Mouse (Mus musculus): ENCODE data around the gene Zfhx3. TPM values are rescaled to one million over a fixed set of nuclear protein-coding genes. Genes with fewer than 3 reads are reported as not detected.

The Zfhx3 gene
- polyA plus RNA-seq, 2 experiments: 0.25 to 0.65 TPM

DNA sequence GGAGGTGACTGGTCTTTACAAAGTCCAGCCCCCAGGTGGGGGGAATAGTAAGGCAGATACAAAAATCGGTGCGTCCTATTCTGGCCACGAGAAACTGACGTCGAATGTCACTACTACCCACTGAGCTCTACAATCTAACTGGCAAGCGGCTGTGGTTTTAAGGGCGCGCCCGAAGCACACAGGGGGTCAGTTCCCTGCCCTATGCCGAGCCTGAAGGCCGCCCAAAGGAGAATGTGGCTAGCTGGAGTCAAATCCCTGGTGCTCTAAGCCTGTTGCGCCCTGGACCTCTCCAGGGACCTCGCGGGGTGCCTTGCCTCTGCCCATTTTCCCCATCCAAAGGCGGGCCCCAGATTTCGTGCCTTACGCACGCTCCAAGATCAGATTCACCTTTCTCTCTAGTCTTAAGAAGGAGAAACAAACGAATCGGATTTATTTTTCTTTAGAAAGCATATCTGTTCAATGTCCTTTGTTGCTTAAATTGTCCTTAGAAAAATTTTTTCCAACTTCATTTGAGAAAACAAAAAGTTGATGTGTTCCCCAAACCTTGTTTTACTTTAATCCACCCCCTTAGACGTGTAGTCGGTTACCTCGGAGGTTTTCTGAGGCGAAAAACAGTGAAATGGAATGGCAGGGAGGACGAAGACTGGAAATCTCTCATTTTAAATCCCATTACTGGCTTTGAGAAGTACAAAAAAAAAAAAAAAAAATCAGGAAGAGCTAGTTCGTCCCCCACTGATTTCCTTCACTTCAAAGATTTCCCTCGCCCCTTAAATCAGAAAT, 754.4 kb downstream of the Zfhx3 start:
- TF ChIP-seq EP300 (IDR thresholded peaks at IDR 0.05; ENCODE audit: low read depth): no peak
- TF ChIP-seq CTCF (IDR thresholded peaks at IDR 0.05; ENCODE audit: low read depth): no peak
- Histone ChIP-seq H3K9me3 (ENCODE audit: control insufficient read depth, low read length) (no peaks in the 10 kb centered on the region), H3K36me3 (replicated peaks; ENCODE audit: control insufficient read depth, insufficient read depth, low read depth) (no peaks in the 10 kb centered on the region), H3K27ac (no peak overlapping the region), H3K4me2 (ENCODE audit: low read depth) (no peak overlapping the region; the same call in 1 of the 2 replicates), H3K4me3 (ENCODE audit: insufficient read depth in 1 of 2, low read depth in 2 of 2, low read length in 2 of 2) (no peak overlapping the region), H3K4me1 (replicated peaks; ENCODE audit: control insufficient read depth in 2 of 2, insufficient read depth in 2 of 2, low read length in 1 of 2) (peaks cover 0 to 8% of the 10 kb centered on the region in 2 experiments; a peak in 2 of 4 replicates), H3K27me3 (ENCODE audit: control insufficient read depth, insufficient read depth, low read length) (peaks cover 71% of the 10 kb centered on the region), H3K9ac (replicated peaks) (no peak overlapping the region)
- ATAC-seq (ENCODE audit: insufficient read depth) (no peak), DNase-seq (ENCODE audit: low read depth in 3 of 3, low spot score in 3 of 3) (no peak)
- 5% methylated on average over 27 of the region's 27 CpGs for WGBS (ENCODE audit: insufficient replicate concordance)

DNA sequence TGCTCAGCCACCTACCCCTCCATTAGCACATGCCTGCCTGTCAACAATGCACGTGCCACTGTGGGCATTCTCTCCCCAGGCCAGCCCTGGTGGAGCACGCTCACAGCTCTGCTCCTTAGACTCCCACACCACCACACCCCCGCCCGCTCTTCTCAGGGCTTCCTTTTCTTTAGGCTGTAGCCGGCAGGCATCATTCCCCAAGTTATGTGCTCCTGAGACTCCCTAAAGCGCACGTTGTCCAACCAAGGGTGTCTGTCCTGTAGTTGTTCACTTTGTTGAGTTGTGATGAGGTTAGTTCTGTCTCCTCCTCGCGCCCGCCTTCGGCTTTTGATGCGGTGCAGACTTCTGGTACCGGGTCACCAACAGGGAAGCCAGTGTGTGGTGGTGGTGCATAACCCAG, 755.1 kb downstream of the Zfhx3 start:
- Histone ChIP-seq H3K36me3 (replicated peaks; ENCODE audit: control insufficient read depth, insufficient read depth, low read depth) (no peaks in the 10 kb centered on the region), H3K27ac (no peak overlapping the region), H3K4me3 (ENCODE audit: insufficient read depth in 1 of 2, low read depth in 2 of 2, low read length in 2 of 2) (no peak overlapping the region), H3K9me3 (ENCODE audit: control insufficient read depth, low read length) (no peaks in the 10 kb centered on the region), H3K4me2 (ENCODE audit: low read depth) (no peak overlapping the region), H3K27me3 (ENCODE audit: control insufficient read depth, insufficient read depth, low read length) (peaks cover 79% of the 10 kb centered on the region), H3K4me1 (replicated peaks; ENCODE audit: control insufficient read depth in 2 of 2, insufficient read depth in 2 of 2, low read length in 1 of 2) (peaks cover 0 to 5% of the 10 kb centered on the region in 2 experiments; a peak in 2 of 4 replicates), H3K9ac (replicated peaks) (no peak overlapping the region)
- 3% methylated on average over 13 of the region's 13 CpGs for WGBS (ENCODE audit: insufficient replicate concordance)
- DNase-seq (ENCODE audit: low read depth in 3 of 3, low spot score in 3 of 3) (no peak), ATAC-seq (ENCODE audit: insufficient read depth) (no peak)
- TF ChIP-seq CTCF (IDR thresholded peaks at IDR 0.05; ENCODE audit: low read depth) (no peak), EP300 (IDR thresholded peaks at IDR 0.05; ENCODE audit: low read depth) (no peak)

DNA sequence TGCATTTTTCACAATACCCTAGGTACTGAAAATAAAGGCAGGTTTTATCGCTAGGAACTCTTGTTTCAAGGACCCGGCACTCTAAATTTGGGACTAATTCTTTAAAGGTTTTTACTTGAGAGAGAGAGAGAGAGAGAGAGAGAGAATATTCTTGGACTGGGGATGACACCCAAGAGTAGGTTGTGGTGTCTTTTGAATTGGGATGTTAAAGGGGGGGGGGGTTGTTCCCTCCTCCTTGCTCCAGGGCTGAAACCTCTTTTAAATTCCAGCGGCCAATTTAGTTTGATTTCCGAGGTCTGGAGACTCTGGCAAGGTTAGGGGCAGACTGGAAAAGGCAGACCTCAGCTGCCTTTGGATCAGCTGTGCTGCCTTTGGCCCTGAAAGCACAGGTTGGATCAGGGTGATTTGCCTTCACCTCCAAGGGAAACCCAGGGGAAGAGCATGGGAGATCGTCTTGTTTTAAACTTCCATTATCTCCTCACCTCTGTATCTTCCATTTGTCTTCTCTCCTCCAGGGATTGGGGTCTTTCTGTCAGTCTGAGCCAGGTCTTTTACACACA, 755.7 kb downstream of the Zfhx3 start:
- Histone ChIP-seq H3K9ac (replicated peaks) (no peak overlapping the region), H3K4me3 (ENCODE audit: insufficient read depth in 1 of 2, low read depth in 2 of 2, low read length in 2 of 2) (no peak overlapping the region), H3K36me3 (replicated peaks; ENCODE audit: control insufficient read depth, insufficient read depth, low read depth) (no peaks in the 10 kb centered on the region), H3K4me1 (replicated peaks; ENCODE audit: control insufficient read depth in 2 of 2, insufficient read depth in 2 of 2, low read length in 1 of 2) (peaks cover 0 to 3% of the 10 kb centered on the region in 2 experiments; a peak in 1 of 4 replicates), H3K9me3 (ENCODE audit: control insufficient read depth, low read length) (no peaks in the 10 kb centered on the region), H3K27ac (no peak overlapping the region), H3K27me3 (ENCODE audit: control insufficient read depth, insufficient read depth, low read length) (peaks cover 85% of the 10 kb centered on the region), H3K4me2 (ENCODE audit: low read depth) (no peak overlapping the region)
- no peak for ATAC-seq (ENCODE audit: insufficient read depth)
- TF ChIP-seq CTCF (IDR thresholded peaks at IDR 0.05; ENCODE audit: low read depth): no peak
- TF ChIP-seq EP300 (IDR thresholded peaks at IDR 0.05; ENCODE audit: low read depth): no peak
- WGBS (ENCODE audit: insufficient replicate concordance): 4% methylated on average over 5 of the region's 5 CpGs
- no peak for DNase-seq (ENCODE audit: low read depth in 3 of 3, low spot score in 3 of 3)

DNA sequence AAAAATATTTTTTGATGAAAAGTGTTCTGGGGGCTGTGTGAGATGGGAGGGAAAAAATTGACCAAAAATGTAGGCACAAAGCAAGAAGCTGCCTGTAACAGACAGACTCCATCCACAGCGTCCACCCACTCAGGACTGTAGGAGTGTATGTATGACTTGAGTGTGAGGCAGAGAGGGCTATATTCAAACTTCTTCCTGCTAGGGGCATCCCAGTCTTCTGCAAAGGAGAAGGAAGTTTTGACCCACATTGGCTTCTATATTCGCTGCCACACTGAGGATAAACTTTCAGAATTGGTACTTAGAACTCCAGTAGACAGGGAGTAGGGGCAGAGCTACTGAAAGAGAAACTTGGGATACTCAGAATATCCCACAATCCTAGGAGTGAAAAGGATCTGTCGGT, 756.6 kb downstream of the Zfhx3 start:
- no peak for TF ChIP-seq CTCF (IDR thresholded peaks at IDR 0.05; ENCODE audit: low read depth)
- no peak for TF ChIP-seq EP300 (IDR thresholded peaks at IDR 0.05; ENCODE audit: low read depth)
- no peak for DNase-seq (ENCODE audit: low read depth in 3 of 3, low spot score in 3 of 3)
- H3K27ac ChIP-seq: no peak overlapping the region
- no peak for ATAC-seq (ENCODE audit: insufficient read depth)
- no peak overlapping the region for H3K4me3 ChIP-seq (ENCODE audit: insufficient read depth in 1 of 2, low read depth in 2 of 2, low read length in 2 of 2)
- peaks cover 0 to 3% of the 10 kb centered on the region in 2 experiments; a peak in 1 of 4 replicates for H3K4me1 ChIP-seq (replicated peaks; ENCODE audit: control insufficient read depth in 2 of 2, insufficient read depth in 2 of 2, low read length in 1 of 2)
- no peak overlapping the region for H3K4me2 ChIP-seq (ENCODE audit: low read depth)
- no peaks in the 10 kb centered on the region for H3K36me3 ChIP-seq (replicated peaks; ENCODE audit: control insufficient read depth, insufficient read depth, low read depth)
- H3K9ac ChIP-seq (replicated peaks): no peak overlapping the region
- no peaks in the 10 kb centered on the region for H3K9me3 ChIP-seq (ENCODE audit: control insufficient read depth, low read length)
- 0% methylated on average over 3 of the region's 3 CpGs for WGBS (ENCODE audit: insufficient replicate concordance)
- peaks cover 92% of the 10 kb centered on the region for H3K27me3 ChIP-seq (ENCODE audit: control insufficient read depth, insufficient read depth, low read length)

Data from liver, embryonic 14.5 days (tissue).